Mouse (Mus musculus): ENCODE data around the gene Ndel1. TPM values are rescaled to one million over a fixed set of nuclear protein-coding genes. Genes with fewer than 3 reads are reported as not detected.

Ndel1 gene
- 86.4 and 92.6 TPM in 2 replicates for polyA plus RNA-seq (2015; fragmentation: Nextera tagmentation; extraction: Ambion mirVana)

GRCm38 (mm10) chr11:68871748-68872147 lies at the start of gene Ndel1:
Gene Ndel1, minus strand, starts transcription at chr11:68871858.
- peak within 1 kb of the TSS; percentile 53 for H3K27ac ChIP-seq (replicated peaks)
- TF ChIP-seq CTCF (IDR thresholded peaks at IDR 0.05; ENCODE audit: low read depth) (no peak), EP300 (optimal IDR thresholded peaks at IDR 0.05) (peak; percentile 34)
- H3K4me3 ChIP-seq (ENCODE audit: low read depth, low read length): no peak within 1 kb of the TSS
- no peak within 1 kb of the TSS for H3K9ac ChIP-seq (ENCODE audit: low read length)
- DNase-seq (ENCODE audit: low spot score) (peak; percentile 38), ATAC-seq (ENCODE audit: low FRiP score, low TSS enrichment) (peak; percentile 66)
- no peak within 1 kb of the TSS for H3K4me2 ChIP-seq (replicated peaks; ENCODE audit: low read depth)
- no peaks in the 10 kb centered on the region for H3K36me3 ChIP-seq (ENCODE audit: control insufficient read depth, insufficient read depth, low read length)
- H3K27me3 ChIP-seq (ENCODE audit: control insufficient read depth, insufficient read depth, low read length): no peaks in the 10 kb centered on the region
- 43% methylated on average over 6 of the region's 6 CpGs for WGBS
- no peaks in the 10 kb centered on the region for H3K9me3 ChIP-seq (ENCODE audit: control insufficient read depth, low read length)
- no peaks in the 10 kb centered on the region for H3K4me1 ChIP-seq (replicated peaks; ENCODE audit: control insufficient read depth, insufficient read depth)

DNA sequence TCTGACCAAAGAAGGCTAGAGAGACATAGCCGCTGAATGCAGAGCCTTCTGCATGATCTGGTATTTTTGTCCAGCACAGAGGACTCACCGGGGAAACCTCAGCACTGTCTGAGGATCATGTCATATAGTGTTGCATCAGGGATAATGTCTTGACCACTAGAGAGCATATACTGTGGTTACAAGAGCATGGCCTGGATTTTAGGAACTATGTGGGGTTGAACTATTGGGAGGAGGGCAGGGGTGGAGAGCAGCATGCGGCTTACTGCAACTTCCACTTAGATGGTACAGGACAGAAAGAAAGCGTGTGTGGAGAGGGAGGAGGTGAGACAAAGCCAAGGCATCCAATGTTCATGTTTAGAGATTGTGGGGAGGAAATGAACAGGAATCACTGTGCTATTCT lies 42.9 kb upstream of the Ndel1 start:
- Histone ChIP-seq H3K4me2 (replicated peaks; ENCODE audit: low read depth) (no peak overlapping the region), H3K27me3 (ENCODE audit: control insufficient read depth, insufficient read depth, low read length) (no peaks in the 10 kb centered on the region), H3K4me1 (replicated peaks; ENCODE audit: control insufficient read depth, insufficient read depth) (no peaks in the 10 kb centered on the region), H3K4me3 (ENCODE audit: low read depth, low read length) (no peak overlapping the region), H3K27ac (replicated peaks) (no peak overlapping the region), H3K36me3 (ENCODE audit: control insufficient read depth, insufficient read depth, low read length) (no peaks in the 10 kb centered on the region), H3K9me3 (ENCODE audit: control insufficient read depth, low read length) (no peaks in the 10 kb centered on the region), H3K9ac (ENCODE audit: low read length) (no peak overlapping the region)
- WGBS: 89% methylated on average over 4 of the region's 4 CpGs
- TF ChIP-seq EP300 (optimal IDR thresholded peaks at IDR 0.05) (no peak), CTCF (IDR thresholded peaks at IDR 0.05; ENCODE audit: low read depth) (no peak)
- DNase-seq (ENCODE audit: low spot score): no peak
- ATAC-seq (ENCODE audit: low FRiP score, low TSS enrichment): no peak

- no peak overlapping the region for H3K9ac ChIP-seq (ENCODE audit: low read length)
- DNase-seq (ENCODE audit: low spot score) (no peak), ATAC-seq (ENCODE audit: low FRiP score, low TSS enrichment) (no peak)
- 0 out of 2 replicates have a peak, but pooled peaks cover 2% of the 10 kb centered on the region for H3K36me3 ChIP-seq (ENCODE audit: control insufficient read depth, insufficient read depth, low read length)
- H3K27ac ChIP-seq (replicated peaks): 0 out of 2 replicates have a peak overlapping the region, but pooled peaks have one; percentile 35
- H3K4me2 ChIP-seq (replicated peaks; ENCODE audit: low read depth): no peak overlapping the region
- H3K9me3 ChIP-seq (ENCODE audit: control insufficient read depth, low read length): no peaks in the 10 kb centered on the region
- no peaks in the 10 kb centered on the region for H3K4me1 ChIP-seq (replicated peaks; ENCODE audit: control insufficient read depth, insufficient read depth)
- no peak overlapping the region for H3K4me3 ChIP-seq (ENCODE audit: low read depth, low read length)
- TF ChIP-seq CTCF (IDR thresholded peaks at IDR 0.05; ENCODE audit: low read depth) (no peak), EP300 (optimal IDR thresholded peaks at IDR 0.05) (no peak)
- WGBS: 26% methylated on average over 14 of the region's 14 CpGs
- no peaks in the 10 kb centered on the region for H3K27me3 ChIP-seq (ENCODE audit: control insufficient read depth, insufficient read depth, low read length)
Measured at GRCm38 (mm10) chr11:68911531-68912177, 40.0 kb upstream of the Ndel1 start.

DNA sequence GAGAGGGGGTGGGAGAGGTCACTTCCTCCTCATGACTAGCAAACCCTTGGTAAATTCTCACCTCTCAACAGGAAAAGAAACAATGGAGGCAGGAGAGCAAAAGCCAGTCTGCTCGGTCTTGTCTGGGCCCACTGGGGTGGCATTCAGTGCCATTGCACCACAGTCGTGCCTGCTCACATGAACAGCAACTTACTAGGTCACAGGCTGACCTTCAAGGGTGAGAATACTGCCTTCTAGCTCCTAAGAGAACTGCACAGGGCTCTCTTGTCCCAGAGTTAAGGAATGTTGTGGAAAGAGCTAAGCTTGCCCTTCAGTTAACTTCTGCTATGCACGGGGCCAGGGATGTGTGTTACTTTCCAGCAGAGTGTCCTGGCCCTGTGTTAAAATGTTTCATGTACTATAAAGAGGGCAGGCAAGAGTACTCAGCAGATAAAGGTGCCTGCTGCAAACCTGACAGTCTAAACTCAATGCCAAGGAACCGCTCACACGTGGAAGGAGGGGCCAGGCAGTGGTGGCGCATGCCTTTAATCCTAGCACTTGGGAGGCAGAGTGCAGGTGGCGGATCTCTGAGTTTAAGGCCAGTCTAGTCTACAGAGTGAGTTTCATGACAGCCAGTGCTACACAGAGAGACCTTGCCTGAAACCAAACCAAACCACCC lies 37.3 kb upstream of the Ndel1 start:
- DNase-seq (ENCODE audit: low spot score) (peak; percentile 36), ATAC-seq (ENCODE audit: low FRiP score, low TSS enrichment) (no peak)
- no peaks in the 10 kb centered on the region for H3K9me3 ChIP-seq (ENCODE audit: control insufficient read depth, low read length)
- TF ChIP-seq EP300 (optimal IDR thresholded peaks at IDR 0.05): no peak
- no peak for TF ChIP-seq CTCF (IDR thresholded peaks at IDR 0.05; ENCODE audit: low read depth)
- peaks cover 2% of the 10 kb centered on the region; the same call in 1 of the 2 replicates for H3K36me3 ChIP-seq (ENCODE audit: control insufficient read depth, insufficient read depth, low read length)
- no peak overlapping the region for H3K4me2 ChIP-seq (replicated peaks; ENCODE audit: low read depth)
- no peak overlapping the region for H3K27ac ChIP-seq (replicated peaks)
- H3K9ac ChIP-seq (ENCODE audit: low read length): no peak overlapping the region
- no peaks in the 10 kb centered on the region for H3K27me3 ChIP-seq (ENCODE audit: control insufficient read depth, insufficient read depth, low read length)
- H3K4me3 ChIP-seq (ENCODE audit: low read depth, low read length): no peak overlapping the region
- WGBS: 36% methylated on average over 7 of the region's 7 CpGs
- H3K4me1 ChIP-seq (replicated peaks; ENCODE audit: control insufficient read depth, insufficient read depth): no peaks in the 10 kb centered on the region

GRCm38 (mm10) chr11:68907251-68907650 lies 35.6 kb upstream of the Ndel1 start:
- no peaks in the 10 kb centered on the region for H3K27me3 ChIP-seq (ENCODE audit: control insufficient read depth, insufficient read depth, low read length)
- no peak for ATAC-seq (ENCODE audit: low FRiP score, low TSS enrichment)
- peaks cover 5% of the 10 kb centered on the region; the same call in 1 of the 2 replicates for H3K36me3 ChIP-seq (ENCODE audit: control insufficient read depth, insufficient read depth, low read length)
- H3K9ac ChIP-seq (ENCODE audit: low read length): no peak overlapping the region
- no peaks in the 10 kb centered on the region for H3K9me3 ChIP-seq (ENCODE audit: control insufficient read depth, low read length)
- H3K4me2 ChIP-seq (replicated peaks; ENCODE audit: low read depth): no peak overlapping the region
- H3K27ac ChIP-seq (replicated peaks): no peak overlapping the region
- no peaks in the 10 kb centered on the region for H3K4me1 ChIP-seq (replicated peaks; ENCODE audit: control insufficient read depth, insufficient read depth)
- H3K4me3 ChIP-seq (ENCODE audit: low read depth, low read length): no peak overlapping the region
- no peak for DNase-seq (ENCODE audit: low spot score)
- WGBS: 72% methylated on average over 3 of the region's 3 CpGs
- TF ChIP-seq CTCF (IDR thresholded peaks at IDR 0.05; ENCODE audit: low read depth): no peak
- TF ChIP-seq EP300 (optimal IDR thresholded peaks at IDR 0.05): no peak

- DNase-seq (ENCODE audit: low spot score) (no peak), ATAC-seq (ENCODE audit: low FRiP score, low TSS enrichment) (no peak)
- Histone ChIP-seq H3K9me3 (ENCODE audit: control insufficient read depth, low read length) (no peaks in the 10 kb centered on the region), H3K27me3 (ENCODE audit: control insufficient read depth, insufficient read depth, low read length) (no peaks in the 10 kb centered on the region), H3K9ac (ENCODE audit: low read length) (no peak overlapping the region), H3K4me2 (replicated peaks; ENCODE audit: low read depth) (no peak overlapping the region), H3K27ac (replicated peaks) (no peak overlapping the region), H3K36me3 (ENCODE audit: control insufficient read depth, insufficient read depth, low read length) (peaks cover 5% of the 10 kb centered on the region; the same call in 1 of the 2 replicates), H3K4me1 (replicated peaks; ENCODE audit: control insufficient read depth, insufficient read depth) (no peaks in the 10 kb centered on the region), H3K4me3 (ENCODE audit: low read depth, low read length) (no peak overlapping the region)
- no peak for TF ChIP-seq CTCF (IDR thresholded peaks at IDR 0.05; ENCODE audit: low read depth)
- no peak for TF ChIP-seq EP300 (optimal IDR thresholded peaks at IDR 0.05)
- WGBS: 46% methylated on average over 4 of the region's 4 CpGs
Measured at GRCm38 (mm10) chr11:68906461-68906790, 34.8 kb upstream of the Ndel1 start.
